Mouse (Mus musculus): ENCODE data around the gene Ddx17.

The Ddx17 gene

GRCm38 (mm10) chr15:79517710-79518109 lies 28.8 kb downstream of the Ddx17 start:
- no peak for DNase-seq

- DNase-seq = no peak
Measured at GRCm38 (mm10) chr15:79516171-79517096, 30.1 kb downstream of the Ddx17 start, which contains the start of gene Kdelr3. Gene Kdelr3, plus strand, starts transcription at chr15:79516411.

- DNase-seq = no peak
Measured at GRCm38 (mm10) chr15:79513940-79514339, 32.6 kb downstream of the Ddx17 start.

- DNase-seq = peak; percentile 70
Measured at GRCm38 (mm10) chr15:79511553-79512320, 34.8 kb downstream of the Ddx17 start.

- no peak for DNase-seq
Measured at GRCm38 (mm10) chr15:79510425-79510824, 36.1 kb downstream of the Ddx17 start.

- DNase-seq = no peak
Measured at GRCm38 (mm10) chr15:79509998-79510397, 36.5 kb downstream of the Ddx17 start.

- no peak for DNase-seq
Measured at GRCm38 (mm10) chr15:79507055-79507828, 39.3 kb downstream of the Ddx17 start.

- no peak for DNase-seq
Measured at GRCm38 (mm10) chr15:79506460-79506859, 40.1 kb downstream of the Ddx17 start.

GRCm38 (mm10) chr15:79505616-79506283 lies 40.8 kb downstream of the Ddx17 start:
- no peak for DNase-seq

GRCm38 (mm10) chr15:79504707-79505452 lies 41.7 kb downstream of the Ddx17 start, which contains the start of gene Kcnj4:
Gene Kcnj4, minus strand, starts transcription at chr15:79505241.
- DNase-seq = no peak

- no peak for DNase-seq
Measured at GRCm38 (mm10) chr15:79503438-79503837, 43.1 kb downstream of the Ddx17 start.

- no peak for DNase-seq
Measured at GRCm38 (mm10) chr15:79502891-79503341, 43.6 kb downstream of the Ddx17 start.

GRCm38 (mm10) chr15:79500110-79500509 lies 46.4 kb downstream of the Ddx17 start:
- DNase-seq = no peak

GRCm38 (mm10) chr15:79493527-79493926 lies 53.0 kb downstream of the Ddx17 start:
- DNase-seq = no peak

GRCm38 (mm10) chr15:79489463-79489862 lies 57.1 kb downstream of the Ddx17 start:
- DNase-seq = no peak

- no peak for DNase-seq
Measured at GRCm38 (mm10) chr15:79481181-79481688, 65.3 kb downstream of the Ddx17 start.

Data from cerebellum, adult 9-11 months (tissue).